Mouse (Mus musculus): Measurements from ENCODE around the gene Eid2b. TPM values are rescaled to one million over a fixed set of nuclear protein-coding genes. Genes with fewer than 3 reads are reported as not detected.
"Not testable (repeated sequence)": the region's sequence is repeated elsewhere in the genome, so short reads cannot be mapped to it uniquely, and the experiment has no call there.

The Eid2b gene
- 5.9 and 6.5 TPM in 2 replicates for polyA plus RNA-seq (2014; fragmentation: Nextera tagmentation; extraction: Ambion mirVana)

DNA sequence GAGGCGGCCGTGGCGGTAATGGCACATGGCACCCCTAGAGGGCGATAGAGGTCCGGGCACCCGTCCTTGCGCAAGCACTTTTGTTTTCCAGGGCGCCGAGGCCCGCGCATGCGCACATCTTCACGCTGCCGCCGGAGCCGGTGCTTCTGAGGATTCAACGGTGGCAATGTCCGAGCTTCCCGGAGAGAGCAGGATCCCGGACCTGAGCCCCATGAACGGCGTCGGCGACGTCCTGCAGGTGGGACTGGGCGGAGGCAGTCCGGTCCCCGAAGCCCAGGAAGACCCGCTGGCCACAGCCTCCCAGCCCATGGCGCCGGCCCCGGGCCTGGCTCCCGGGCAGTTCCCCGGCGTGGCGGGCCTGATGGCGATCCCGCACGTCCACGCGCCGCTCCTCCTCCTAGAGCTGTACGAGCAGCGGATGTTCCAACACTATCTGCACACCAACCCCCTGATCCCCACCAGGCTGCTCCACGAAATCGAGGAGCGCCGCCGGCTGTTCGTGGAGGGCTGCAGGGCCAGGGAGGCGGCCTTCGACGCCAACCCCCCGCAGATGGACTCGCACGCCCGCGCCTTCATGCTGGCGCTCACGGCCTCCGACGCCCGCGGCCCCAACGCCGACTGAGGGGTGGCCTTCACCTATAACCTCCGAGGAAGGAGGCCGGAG, at the start of gene Eid2b:
Eid2b (plus strand) TSS at position 125 of the 664 bp plus-strand sequence.
- ATAC-seq (replicated peaks; ENCODE audit: low FRiP score): peak; percentile 77
- WGBS: 3% methylated on average over 68 of the region's 68 CpGs

GRCm38 (mm10) chr7:28243943-28244342, 33.6 kb upstream of the Eid2b start:
- H3K4me1 ChIP-seq (replicated peaks; ENCODE audit: control insufficient read depth, insufficient read depth, low read length); H3K27ac ChIP-seq (ENCODE audit: low read depth, low read length); ATAC-seq (replicated peaks; ENCODE audit: low FRiP score); H3K27me3 ChIP-seq (replicated peaks; ENCODE audit: control insufficient read depth, insufficient read depth, low read length); H3K4me3 ChIP-seq (ENCODE audit: low read depth, low read length); H3K9me3 ChIP-seq (ENCODE audit: control insufficient read depth, low read length); H3K36me3 ChIP-seq (ENCODE audit: control insufficient read depth, insufficient read depth, low read length); H3K9ac ChIP-seq (ENCODE audit: low read depth, low read length); DNase-seq (ENCODE audit: low spot score); H3K4me2 ChIP-seq: not testable (repeated sequence)
- WGBS: 63% methylated on average over 2 of the region's 2 CpGs

More for the DNA sequence above, at the start of gene Eid2b:
- H3K36me3 ChIP-seq (ENCODE audit: control insufficient read depth, insufficient read depth, low read length): no peaks in the 10 kb centered on the region
- H3K9ac ChIP-seq (ENCODE audit: low read depth, low read length): peak within 1 kb of the TSS; percentile 93
- H3K4me2 ChIP-seq: peak within 1 kb of the TSS; percentile 94
- no peaks in the 10 kb centered on the region for H3K9me3 ChIP-seq (ENCODE audit: control insufficient read depth, low read length)
- peak within 1 kb of the TSS; percentile 78 for H3K4me3 ChIP-seq (ENCODE audit: low read depth, low read length)
- no peaks in the 10 kb centered on the region for H3K27me3 ChIP-seq (replicated peaks; ENCODE audit: control insufficient read depth, insufficient read depth, low read length)
- peak; percentile 94 for DNase-seq (ENCODE audit: low spot score)
- H3K4me1 ChIP-seq (replicated peaks; ENCODE audit: control insufficient read depth, insufficient read depth, low read length): peaks cover 7% of the 10 kb centered on the region; the same call in 1 of the 2 replicates
- peak within 1 kb of the TSS; percentile 64 for H3K27ac ChIP-seq (ENCODE audit: low read depth, low read length)

DNA sequence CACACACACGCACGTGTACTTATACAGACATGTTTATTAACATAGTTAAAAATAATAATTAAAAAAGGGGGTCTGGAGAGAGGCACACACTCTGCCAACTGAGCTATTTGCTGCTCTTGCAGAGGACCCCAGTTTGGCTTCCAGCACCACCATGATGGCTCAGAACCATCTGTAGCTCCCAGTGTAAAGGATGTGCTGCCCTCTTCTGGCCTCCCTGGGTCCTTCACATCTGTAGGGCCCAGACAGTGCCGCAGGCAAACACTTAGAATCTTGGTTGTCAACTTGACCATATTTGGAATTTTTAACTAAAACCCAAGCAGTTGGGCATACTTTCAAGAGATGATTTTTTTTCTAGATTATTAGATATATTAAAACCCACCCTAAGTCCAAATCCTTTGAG, 28.6 kb upstream of the Eid2b start:
- no peak overlapping the region for H3K9ac ChIP-seq (ENCODE audit: low read depth, low read length)
- 78% methylated on average over 3 of the region's 3 CpGs for WGBS
- H3K4me3 ChIP-seq (ENCODE audit: low read depth, low read length): no peak overlapping the region
- H3K27ac ChIP-seq (ENCODE audit: low read depth, low read length): no peak overlapping the region
- ATAC-seq (replicated peaks; ENCODE audit: low FRiP score) (no peak), DNase-seq (ENCODE audit: low spot score) (no peak)
- H3K36me3 ChIP-seq (ENCODE audit: control insufficient read depth, insufficient read depth, low read length): no peaks in the 10 kb centered on the region
- no peaks in the 10 kb centered on the region for H3K4me1 ChIP-seq (replicated peaks; ENCODE audit: control insufficient read depth, insufficient read depth, low read length)
- no peak overlapping the region for H3K4me2 ChIP-seq
- no peaks in the 10 kb centered on the region for H3K27me3 ChIP-seq (replicated peaks; ENCODE audit: control insufficient read depth, insufficient read depth, low read length)
- no peaks in the 10 kb centered on the region for H3K9me3 ChIP-seq (ENCODE audit: control insufficient read depth, low read length)

DNA sequence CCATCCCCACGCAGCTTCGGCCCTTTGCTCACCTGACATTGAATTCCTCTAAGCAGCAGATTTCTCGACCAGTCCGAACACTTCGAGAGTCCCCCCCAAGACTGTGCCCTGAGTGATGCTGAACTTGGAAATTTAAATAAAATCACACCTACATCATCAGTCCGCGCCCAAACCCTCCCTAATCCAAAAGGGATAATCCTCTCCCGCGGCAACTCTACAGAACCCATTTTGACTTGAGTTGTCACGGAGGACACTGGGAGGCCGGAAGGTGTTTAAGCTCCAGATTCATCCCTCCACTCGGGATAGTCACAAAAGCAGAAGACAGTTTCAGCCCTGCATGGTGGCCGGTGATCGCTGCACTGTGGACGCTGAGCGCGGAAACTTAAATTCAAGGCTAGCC, 25.6 kb upstream of the Eid2b start:
- DNase-seq (ENCODE audit: low spot score): peak; percentile 22
- Histone ChIP-seq H3K27me3 (replicated peaks; ENCODE audit: control insufficient read depth, insufficient read depth, low read length) (no peaks in the 10 kb centered on the region), H3K4me2 (no peak overlapping the region), H3K9me3 (ENCODE audit: control insufficient read depth, low read length) (no peaks in the 10 kb centered on the region), H3K4me1 (replicated peaks; ENCODE audit: control insufficient read depth, insufficient read depth, low read length) (no peaks in the 10 kb centered on the region), H3K36me3 (ENCODE audit: control insufficient read depth, insufficient read depth, low read length) (no peaks in the 10 kb centered on the region), H3K4me3 (ENCODE audit: low read depth, low read length) (no peak overlapping the region), H3K9ac (ENCODE audit: low read depth, low read length) (no peak overlapping the region), H3K27ac (ENCODE audit: low read depth, low read length) (no peak overlapping the region)
- ATAC-seq (replicated peaks; ENCODE audit: low FRiP score): no peak
- 83% methylated on average over 17 of the region's 17 CpGs for WGBS

DNA sequence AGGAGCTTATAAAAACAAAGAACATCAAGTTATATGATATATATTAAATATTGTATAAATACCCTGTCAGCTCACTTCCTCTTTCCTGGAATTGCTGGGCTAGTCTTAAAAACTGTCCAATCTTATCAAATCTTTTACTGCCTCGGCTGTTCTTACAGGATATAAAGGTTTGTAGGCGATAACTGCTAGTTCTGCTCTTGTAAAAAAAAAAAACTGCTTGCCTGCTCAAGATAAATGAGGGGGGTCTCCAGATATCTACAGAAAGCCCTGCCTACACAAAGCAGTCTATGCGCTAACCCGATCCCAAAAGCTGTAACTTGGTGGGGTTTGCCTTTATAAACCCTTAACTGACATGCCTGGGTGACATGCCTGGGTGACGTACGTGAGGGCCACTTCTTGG, 22.9 kb upstream of the Eid2b start:
- Histone ChIP-seq H3K27me3 (replicated peaks; ENCODE audit: control insufficient read depth, insufficient read depth, low read length) (no peaks in the 10 kb centered on the region), H3K36me3 (ENCODE audit: control insufficient read depth, insufficient read depth, low read length) (no peaks in the 10 kb centered on the region), H3K4me2 (no peak overlapping the region), H3K4me3 (ENCODE audit: low read depth, low read length) (no peak overlapping the region), H3K9me3 (ENCODE audit: control insufficient read depth, low read length) (no peaks in the 10 kb centered on the region), H3K27ac (ENCODE audit: low read depth, low read length) (no peak overlapping the region), H3K9ac (ENCODE audit: low read depth, low read length) (no peak overlapping the region), H3K4me1 (replicated peaks; ENCODE audit: control insufficient read depth, insufficient read depth, low read length) (no peaks in the 10 kb centered on the region)
- ATAC-seq (replicated peaks; ENCODE audit: low FRiP score) (no peak), DNase-seq (ENCODE audit: low spot score) (no peak)
- WGBS: 69% methylated on average over 6 of the region's 6 CpGs

DNA sequence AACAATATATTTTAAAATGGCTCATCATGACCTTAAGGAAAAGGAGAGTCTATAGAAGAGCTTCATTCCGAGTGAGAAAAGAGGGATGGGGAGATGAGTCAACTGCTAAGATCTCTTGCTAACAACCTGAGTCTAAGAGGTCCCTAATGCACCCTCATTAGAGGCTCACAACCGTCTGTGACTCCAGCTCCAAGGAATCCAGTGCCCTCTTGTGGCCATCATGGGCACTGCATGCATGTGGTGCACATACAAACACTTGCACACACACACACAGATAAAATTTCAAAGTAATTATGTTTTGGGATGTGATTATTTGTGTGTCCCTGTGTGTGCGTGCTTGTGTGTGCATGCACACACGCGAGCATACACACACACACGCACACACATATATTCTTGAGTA, 22.1 kb upstream of the Eid2b start:
- Histone ChIP-seq H3K27me3 (replicated peaks; ENCODE audit: control insufficient read depth, insufficient read depth, low read length) (no peaks in the 10 kb centered on the region), H3K4me1 (replicated peaks; ENCODE audit: control insufficient read depth, insufficient read depth, low read length) (no peaks in the 10 kb centered on the region), H3K4me3 (ENCODE audit: low read depth, low read length) (no peak overlapping the region), H3K9ac (ENCODE audit: low read depth, low read length) (no peak overlapping the region), H3K36me3 (ENCODE audit: control insufficient read depth, insufficient read depth, low read length) (no peaks in the 10 kb centered on the region), H3K9me3 (ENCODE audit: control insufficient read depth, low read length) (no peaks in the 10 kb centered on the region), H3K4me2 (no peak overlapping the region), H3K27ac (ENCODE audit: low read depth, low read length) (no peak overlapping the region)
- 69% methylated on average over 6 of the region's 6 CpGs for WGBS
- DNase-seq (ENCODE audit: low spot score) (no peak), ATAC-seq (replicated peaks; ENCODE audit: low FRiP score) (no peak)

DNA sequence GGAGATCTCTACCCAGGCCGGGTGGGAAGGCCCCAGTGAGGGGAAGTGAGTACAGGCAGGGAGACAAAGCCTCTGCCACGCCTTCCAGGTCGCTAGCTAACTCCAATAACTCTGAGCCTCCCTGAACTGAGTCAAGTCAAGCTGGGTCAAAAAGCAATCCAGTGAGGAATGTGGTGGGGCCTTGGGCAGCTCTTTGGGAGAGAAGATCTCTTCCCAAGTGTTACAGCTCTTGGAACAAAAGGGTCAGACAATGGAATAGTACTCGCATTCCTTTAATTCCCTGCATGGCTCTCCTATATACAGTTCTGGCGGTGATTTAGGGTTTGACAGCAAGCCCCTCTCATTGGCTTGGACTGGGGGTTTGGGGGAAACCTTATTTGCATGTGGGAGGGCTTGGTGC, 14.7 kb upstream of the Eid2b start:
- 42% methylated on average over 5 of the region's 5 CpGs for WGBS
- Histone ChIP-seq H3K9me3 (ENCODE audit: control insufficient read depth, low read length) (no peaks in the 10 kb centered on the region), H3K4me1 (replicated peaks; ENCODE audit: control insufficient read depth, insufficient read depth, low read length) (no peaks in the 10 kb centered on the region)

DNA sequence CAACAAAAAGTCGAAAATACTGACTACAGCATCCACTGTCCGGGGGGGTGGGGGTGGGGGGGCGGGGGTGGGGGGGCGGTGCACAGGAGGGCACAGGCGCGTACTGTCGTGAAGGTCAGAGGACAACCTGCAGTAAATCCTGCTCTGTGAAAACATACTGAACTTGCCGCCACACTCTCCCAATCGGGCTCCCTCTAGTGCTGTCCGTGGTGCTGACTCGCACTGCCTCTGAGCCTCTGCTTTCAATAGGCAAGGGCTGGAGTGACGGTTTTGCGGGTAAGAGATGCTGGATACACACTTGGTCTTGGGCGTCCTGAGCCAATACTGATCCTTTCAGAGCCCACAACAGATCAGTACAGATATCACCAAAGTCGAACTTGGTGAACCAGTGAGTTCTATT, 13.8 kb upstream of the Eid2b start:
- H3K4me2 ChIP-seq: no peak overlapping the region
- H3K4me1 ChIP-seq (replicated peaks; ENCODE audit: control insufficient read depth, insufficient read depth, low read length): no peaks in the 10 kb centered on the region
- no peaks in the 10 kb centered on the region for H3K36me3 ChIP-seq (ENCODE audit: control insufficient read depth, insufficient read depth, low read length)
- no peak overlapping the region for H3K4me3 ChIP-seq (ENCODE audit: low read depth, low read length)
- WGBS: 9% methylated on average over 13 of the region's 15 CpGs
- H3K9me3 ChIP-seq (ENCODE audit: control insufficient read depth, low read length): no peaks in the 10 kb centered on the region
- no peak overlapping the region for H3K9ac ChIP-seq (ENCODE audit: low read depth, low read length)
- peak; percentile 78 for DNase-seq (ENCODE audit: low spot score)
- peaks cover 5% of the 10 kb centered on the region; the same call in 1 of the 2 replicates for H3K27me3 ChIP-seq (replicated peaks; ENCODE audit: control insufficient read depth, insufficient read depth, low read length)
- no peak for ATAC-seq (replicated peaks; ENCODE audit: low FRiP score)
- no peak overlapping the region for H3K27ac ChIP-seq (ENCODE audit: low read depth, low read length)

More for the DNA sequence above, 14.7 kb upstream of the Eid2b start:
- Histone ChIP-seq H3K4me2 (no peak overlapping the region), H3K4me3 (ENCODE audit: low read depth, low read length) (no peak overlapping the region), H3K36me3 (ENCODE audit: control insufficient read depth, insufficient read depth, low read length) (no peaks in the 10 kb centered on the region), H3K9ac (ENCODE audit: low read depth, low read length) (no peak overlapping the region), H3K27me3 (replicated peaks; ENCODE audit: control insufficient read depth, insufficient read depth, low read length) (peaks cover 2% of the 10 kb centered on the region; the same call in 1 of the 2 replicates), H3K27ac (ENCODE audit: low read depth, low read length) (no peak overlapping the region)
- no peak for DNase-seq (ENCODE audit: low spot score)
- ATAC-seq (replicated peaks; ENCODE audit: low FRiP score): no peak

DNA sequence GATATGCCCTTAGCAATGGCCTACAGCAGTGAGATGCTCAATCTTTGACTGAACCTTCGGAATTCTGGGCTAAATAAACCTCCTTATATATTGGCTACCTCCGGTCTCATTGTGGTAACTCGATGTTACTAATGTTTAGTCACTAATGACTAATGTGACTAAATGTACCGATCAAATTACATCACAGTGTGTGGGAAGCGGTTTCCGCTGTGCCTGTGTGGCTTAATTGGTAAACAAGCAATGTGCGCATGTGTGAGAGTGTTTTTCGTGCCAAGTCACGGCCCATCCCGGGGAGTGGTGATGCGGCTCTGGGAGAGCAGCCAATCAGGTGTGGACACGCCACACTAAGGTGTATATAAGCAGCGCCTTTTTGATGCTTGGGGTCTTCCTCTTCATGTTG, 12.1 kb upstream of the Eid2b start:
- no peak for DNase-seq (ENCODE audit: low spot score)
- no peak overlapping the region for H3K4me3 ChIP-seq (ENCODE audit: low read depth, low read length)

More for the DNA sequence above, 12.1 kb upstream of the Eid2b start:
- no peak for ATAC-seq (replicated peaks; ENCODE audit: low FRiP score)
- no peaks in the 10 kb centered on the region for H3K9me3 ChIP-seq (ENCODE audit: control insufficient read depth, low read length)
- H3K4me2 ChIP-seq: no peak overlapping the region
- H3K9ac ChIP-seq (ENCODE audit: low read depth, low read length): no peak overlapping the region
- no peak overlapping the region for H3K27ac ChIP-seq (ENCODE audit: low read depth, low read length)
- WGBS: 86% methylated on average over 13 of the region's 13 CpGs
- H3K4me1 ChIP-seq (replicated peaks; ENCODE audit: control insufficient read depth, insufficient read depth, low read length): no peaks in the 10 kb centered on the region
- H3K27me3 ChIP-seq (replicated peaks; ENCODE audit: control insufficient read depth, insufficient read depth, low read length): peaks cover 5% of the 10 kb centered on the region; the same call in 1 of the 2 replicates
- H3K36me3 ChIP-seq (ENCODE audit: control insufficient read depth, insufficient read depth, low read length): peaks cover 2% of the 10 kb centered on the region; the same call in 1 of the 2 replicates
